Mouse (Mus musculus) intestine, embryonic 14.5 days (tissue): ENCODE results near the gene Cd247. TPM values are rescaled to one million over a fixed set of nuclear protein-coding genes. Genes with fewer than 3 reads are reported as not detected.

Experiments
- ATAC-seq: fragments of 200-750 bp; cut with Nextera tagmentation; replicated peaks from 2 replicates; pipeline ENCODE4 v1.8.0; 2017; ENCODE audit warnings: low read depth, moderate number of reproducible peaks, moderate TSS enrichment, moderate library complexity; ENCODE audit not compliant: low FRiP score, low TSS enrichment
- DNase-seq: peaks from one replicate; pipeline ENCODE4 v3.0.0-alpha.2; 2018; ENCODE audit warnings: low spot score
- H3K27ac ChIP-seq: fragments of 300-500 bp; sonication (generic); 2 replicates; pipeline ENCODE4 v1.5.1; 2014; ENCODE audit warnings: low read depth, mild to moderate bottlenecking, control low read depth
- H3K27me3 ChIP-seq: fragments of 300-500 bp; sonication (generic); replicated peaks from 2 replicates; pipeline ENCODE4 v1.6.1; 2014; ENCODE audit warnings: low read length, control low read depth; ENCODE audit not compliant: control insufficient read depth, insufficient read depth
- H3K36me3 ChIP-seq: fragments of 300-500 bp; sonication (generic); 2 replicates; pipeline ENCODE4 v1.6.1; 2014; ENCODE audit warnings: low read length, control low read depth; ENCODE audit not compliant: control insufficient read depth, insufficient read depth
- H3K4me1 ChIP-seq: fragments of 300-500 bp; sonication (generic); replicated peaks from 2 replicates; pipeline ENCODE4 v1.6.1; 2014; ENCODE audit warnings: low read length, control low read depth, mixed read lengths; ENCODE audit not compliant: control insufficient read depth, insufficient read depth
- H3K4me2 ChIP-seq: fragments of 300-500 bp; sonication (generic); 2 replicates; pipeline ENCODE4 v1.6.1; 2014; ENCODE audit warnings: low read length
- H3K4me3 ChIP-seq: fragments of 300-500 bp; sonication (generic); 2 replicates; pipeline ENCODE4 v1.5.1; 2014; ENCODE audit warnings: low read depth, low read length, control low read depth, mixed read lengths
- H3K9ac ChIP-seq: fragments of 300-500 bp; sonication (generic); 2 replicates; pipeline ENCODE4 v1.6.1; 2014; ENCODE audit warnings: mild to moderate bottlenecking, low read length
- H3K9me3 ChIP-seq: fragments of 300-500 bp; sonication (generic); 2 replicates; pipeline ENCODE4 v1.6.1; 2016; ENCODE audit warnings: low read length, control low read depth; ENCODE audit not compliant: control insufficient read depth
- WGBS: fragments of 180-500 bp; shearing (Covaris S2); extraction: QIAGEN DNeasy Blood & Tissue Kit; methylation state at CpG from one replicate; pipeline ENCODE4 v1.1.7; 2014; 5-methylcytosine and 5-hydroxymethylcytosine counted together
- polyA plus RNA-seq: library from polyadenylated mRNA; unstranded; fragments of >200 nt; fragmentation: Nextera tagmentation; extraction: Ambion mirVana; gene quantifications from 2 replicates; pipeline ENCODE4 v1.2.1, GENCODE M21; 2014

Gene Cd247
- 0.81 and 1.6 TPM in 2 replicates for polyA plus RNA-seq

DNA sequence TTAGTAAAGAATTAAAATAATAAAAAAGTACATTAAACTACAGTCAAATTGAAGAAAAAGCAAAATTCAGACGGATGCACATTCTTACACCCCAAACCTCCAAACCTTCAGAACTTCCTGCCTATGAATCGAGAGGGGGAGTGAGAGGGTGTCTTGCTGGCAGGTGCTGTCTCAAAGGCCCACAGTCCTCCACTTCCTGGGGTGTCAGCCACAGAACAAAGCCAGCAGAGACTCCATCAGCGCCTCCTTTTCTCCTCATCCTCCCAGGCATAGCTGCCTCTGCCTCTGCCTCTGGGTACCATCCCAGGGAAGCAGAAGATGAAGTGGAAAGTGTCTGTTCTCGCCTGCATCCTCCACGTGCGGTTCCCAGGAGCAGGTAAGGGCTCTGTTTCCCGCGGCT, at the start of gene Cd247:
Gene Cd247 (plus strand): TSS at position 171 of the 400 bp plus-strand sequence.
- 73% methylated on average over 8 of the region's 8 CpGs for WGBS
- H3K9me3 ChIP-seq = no peaks in the 10 kb centered on the region
- H3K36me3 ChIP-seq = no peaks in the 10 kb centered on the region
- DNase-seq (no peak), ATAC-seq (no peak)
- no peak within 1 kb of the TSS for H3K4me2 ChIP-seq
- H3K27me3 ChIP-seq = no peaks in the 10 kb centered on the region
- no peak within 1 kb of the TSS for H3K4me3 ChIP-seq
- H3K4me1 ChIP-seq = no peaks in the 10 kb centered on the region
- H3K27ac ChIP-seq = no peak within 1 kb of the TSS
- H3K9ac ChIP-seq = no peak within 1 kb of the TSS

- H3K9ac ChIP-seq = no peak overlapping the region
- no peaks in the 10 kb centered on the region for H3K36me3 ChIP-seq
- H3K27me3 ChIP-seq = no peaks in the 10 kb centered on the region
- ATAC-seq = no peak
- H3K27ac ChIP-seq = no peak overlapping the region
- 71% methylated on average over 1 of the region's 1 CpGs for WGBS
- H3K4me3 ChIP-seq = no peak overlapping the region
- H3K9me3 ChIP-seq = no peaks in the 10 kb centered on the region
- no peak overlapping the region for H3K4me2 ChIP-seq
- DNase-seq = no peak
- 0 out of 2 replicates have a peak, but pooled peaks cover 13% of the 10 kb centered on the region for H3K4me1 ChIP-seq
These were observed 49.5 kb upstream of the Cd247 start for GRCm38 (mm10) chr1:165738985-165739384.

- H3K27ac ChIP-seq = no peak overlapping the region
- no peaks in the 10 kb centered on the region for H3K27me3 ChIP-seq
- H3K4me2 ChIP-seq = no peak overlapping the region
- no peaks in the 10 kb centered on the region for H3K36me3 ChIP-seq
- no peak overlapping the region for H3K4me3 ChIP-seq
- H3K9ac ChIP-seq = no peak overlapping the region
- ATAC-seq = no peak
- DNase-seq = no peak
- H3K9me3 ChIP-seq = no peaks in the 10 kb centered on the region
- WGBS = 80% methylated on average over 8 of the region's 8 CpGs
- H3K4me1 ChIP-seq = 0 out of 2 replicates have a peak, but pooled peaks cover 2% of the 10 kb centered on the region
These were observed 46.5 kb upstream of the Cd247 start for GRCm38 (mm10) chr1:165741989-165742388.

- no peaks in the 10 kb centered on the region; the same call in 1 of the 2 replicates for H3K4me1 ChIP-seq
- DNase-seq (peak; percentile 68), ATAC-seq (peak; percentile 95)
- WGBS = 12% methylated on average over 11 of the region's 11 CpGs
- no peak overlapping the region for H3K27ac ChIP-seq
- H3K36me3 ChIP-seq = no peaks in the 10 kb centered on the region
- H3K9me3 ChIP-seq = no peaks in the 10 kb centered on the region
- no peak overlapping the region for H3K4me2 ChIP-seq
- H3K9ac ChIP-seq = no peak overlapping the region
- H3K4me3 ChIP-seq = no peak overlapping the region
- H3K27me3 ChIP-seq = no peaks in the 10 kb centered on the region
These were observed 40.4 kb upstream of the Cd247 start for GRCm38 (mm10) chr1:165748053-165748452.

DNA sequence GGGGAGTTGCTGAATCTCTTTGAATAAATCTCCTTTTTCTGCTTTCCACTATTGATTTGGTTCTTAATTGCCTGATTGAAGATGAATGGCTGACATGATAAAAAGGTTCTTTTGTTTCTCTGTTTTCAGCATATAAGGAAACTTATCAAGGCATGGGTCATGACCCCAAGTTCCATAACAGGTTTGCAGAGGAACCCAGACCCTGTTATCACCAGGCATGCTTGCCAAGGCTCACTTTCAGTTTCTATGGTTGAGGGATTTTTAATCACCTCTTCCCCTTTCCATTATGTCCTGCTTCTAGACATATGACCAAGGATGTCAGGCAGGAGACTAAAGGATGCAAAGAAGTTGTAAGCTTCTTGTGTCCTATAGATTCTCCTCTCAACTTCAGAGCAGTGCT, 37.3 kb upstream of the Cd247 start:
- H3K27ac ChIP-seq = no peak overlapping the region
- H3K9ac ChIP-seq = no peak overlapping the region
- no peak overlapping the region for H3K4me2 ChIP-seq
- ATAC-seq (no peak), DNase-seq (no peak)
- no peaks in the 10 kb centered on the region for H3K9me3 ChIP-seq
- H3K4me3 ChIP-seq = no peak overlapping the region
- H3K4me1 ChIP-seq = peaks cover 4% of the 10 kb centered on the region; the same call in 1 of the 2 replicates
- no peaks in the 10 kb centered on the region for H3K27me3 ChIP-seq
- H3K36me3 ChIP-seq = no peaks in the 10 kb centered on the region

- Histone ChIP-seq H3K27ac (no peak overlapping the region), H3K9ac (no peak overlapping the region), H3K4me1 (peaks cover 4% of the 10 kb centered on the region; the same call in 1 of the 2 replicates), H3K9me3 (no peaks in the 10 kb centered on the region), H3K4me3 (no peak overlapping the region), H3K27me3 (no peaks in the 10 kb centered on the region), H3K36me3 (no peaks in the 10 kb centered on the region), H3K4me2 (no peak overlapping the region)
- ATAC-seq = no peak
- 78% methylated on average over 5 of the region's 5 CpGs for WGBS
- no peak for DNase-seq
These were observed 36.6 kb upstream of the Cd247 start for GRCm38 (mm10) chr1:165751838-165752237.

- no peaks in the 10 kb centered on the region for H3K27me3 ChIP-seq
- H3K4me1 ChIP-seq = 0 out of 2 replicates have a peak, but pooled peaks cover 4% of the 10 kb centered on the region
- no peak for ATAC-seq
- H3K36me3 ChIP-seq = no peaks in the 10 kb centered on the region
- peak; percentile 38 for DNase-seq
- no peak overlapping the region for H3K27ac ChIP-seq
- no peak overlapping the region for H3K9ac ChIP-seq
- H3K9me3 ChIP-seq = no peaks in the 10 kb centered on the region
- no peak overlapping the region for H3K4me2 ChIP-seq
- WGBS = 87% methylated on average over 6 of the region's 6 CpGs
- H3K4me3 ChIP-seq = no peak overlapping the region
These were observed 34.3 kb upstream of the Cd247 start for GRCm38 (mm10) chr1:165754205-165754604.

- 33% methylated on average over 4 of the region's 4 CpGs for WGBS
- Histone ChIP-seq H3K27me3 (no peaks in the 10 kb centered on the region), H3K4me1 (0 out of 2 replicates have a peak, but pooled peaks cover 4% of the 10 kb centered on the region), H3K27ac (no peak overlapping the region), H3K9ac (no peak overlapping the region), H3K36me3 (no peaks in the 10 kb centered on the region), H3K9me3 (no peaks in the 10 kb centered on the region), H3K4me3 (no peak overlapping the region), H3K4me2 (no peak overlapping the region)
- ATAC-seq (no peak), DNase-seq (peak; percentile 20)
These were observed 33.3 kb upstream of the Cd247 start for GRCm38 (mm10) chr1:165755194-165755593.

GRCm38 (mm10) chr1:165761522-165762305, 26.8 kb upstream of the Cd247 start:
- ATAC-seq (no peak), DNase-seq (no peak)
- Histone ChIP-seq H3K9ac (no peak overlapping the region), H3K27ac (no peak overlapping the region), H3K9me3 (no peaks in the 10 kb centered on the region), H3K4me2 (no peak overlapping the region), H3K4me3 (no peak overlapping the region), H3K4me1 (peaks cover 11% of the 10 kb centered on the region), H3K27me3 (no peaks in the 10 kb centered on the region), H3K36me3 (no peaks in the 10 kb centered on the region)
- 80% methylated on average over 3 of the region's 3 CpGs for WGBS
